Mouse (Mus musculus) E14TG2a.4 (cell line): ENCODE measurements at regions not wholly inside any gene's neighbourhood (a gene's known extent, or its start where the extent isn't known, plus 50 kb on each side); places are given as distances from the start of the nearest gene placed in this dataset.

Source experiments
- CTCF ChIP-seq: conservative IDR thresholded peaks from 2 replicates; pipeline ENCODE4 v1.5.1; 2014; ENCODE audit warnings: low read length
- NANOG ChIP-seq: IDR thresholded peaks from 2 replicates; pipeline ENCODE4 v1.6.1; 2014; ENCODE audit warnings: borderline replicate concordance, low read length, mixed read lengths
- POU5F1 ChIP-seq: IDR thresholded peaks from 2 replicates; pipeline ENCODE4 v1.6.1; 2014; ENCODE audit warnings: low read length, borderline replicate concordance

DNA sequence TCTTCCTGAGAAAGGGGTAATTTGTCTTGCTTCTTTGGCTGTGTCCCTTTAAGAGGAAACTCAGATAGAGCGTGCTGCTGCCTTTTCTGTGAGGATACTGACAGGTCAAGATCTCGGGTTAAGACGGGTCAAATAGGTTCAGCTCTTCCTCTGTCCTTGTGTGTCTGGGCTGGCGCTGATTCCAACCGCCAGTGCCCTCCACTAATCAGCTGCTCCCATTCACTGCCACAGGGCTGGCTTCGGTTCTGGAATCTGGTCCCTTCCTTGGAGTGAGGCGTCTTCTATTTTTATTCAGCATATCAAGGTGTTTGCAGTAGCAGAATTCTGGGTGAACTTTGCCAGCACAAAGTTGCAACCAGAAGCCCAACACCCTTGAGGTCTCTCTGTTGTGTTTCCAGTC, 124.8 kb downstream of the Irs2 start:
- no peak for TF ChIP-seq CTCF
- no peak for TF ChIP-seq NANOG
- no peak for TF ChIP-seq POU5F1
